Mouse (Mus musculus): ENCODE results near the gene Akap13.
"Not testable (repeated sequence)": the region's sequence is repeated elsewhere in the genome, so short reads cannot be mapped to it uniquely, and the experiment has no call there.

Akap13 gene

DNA sequence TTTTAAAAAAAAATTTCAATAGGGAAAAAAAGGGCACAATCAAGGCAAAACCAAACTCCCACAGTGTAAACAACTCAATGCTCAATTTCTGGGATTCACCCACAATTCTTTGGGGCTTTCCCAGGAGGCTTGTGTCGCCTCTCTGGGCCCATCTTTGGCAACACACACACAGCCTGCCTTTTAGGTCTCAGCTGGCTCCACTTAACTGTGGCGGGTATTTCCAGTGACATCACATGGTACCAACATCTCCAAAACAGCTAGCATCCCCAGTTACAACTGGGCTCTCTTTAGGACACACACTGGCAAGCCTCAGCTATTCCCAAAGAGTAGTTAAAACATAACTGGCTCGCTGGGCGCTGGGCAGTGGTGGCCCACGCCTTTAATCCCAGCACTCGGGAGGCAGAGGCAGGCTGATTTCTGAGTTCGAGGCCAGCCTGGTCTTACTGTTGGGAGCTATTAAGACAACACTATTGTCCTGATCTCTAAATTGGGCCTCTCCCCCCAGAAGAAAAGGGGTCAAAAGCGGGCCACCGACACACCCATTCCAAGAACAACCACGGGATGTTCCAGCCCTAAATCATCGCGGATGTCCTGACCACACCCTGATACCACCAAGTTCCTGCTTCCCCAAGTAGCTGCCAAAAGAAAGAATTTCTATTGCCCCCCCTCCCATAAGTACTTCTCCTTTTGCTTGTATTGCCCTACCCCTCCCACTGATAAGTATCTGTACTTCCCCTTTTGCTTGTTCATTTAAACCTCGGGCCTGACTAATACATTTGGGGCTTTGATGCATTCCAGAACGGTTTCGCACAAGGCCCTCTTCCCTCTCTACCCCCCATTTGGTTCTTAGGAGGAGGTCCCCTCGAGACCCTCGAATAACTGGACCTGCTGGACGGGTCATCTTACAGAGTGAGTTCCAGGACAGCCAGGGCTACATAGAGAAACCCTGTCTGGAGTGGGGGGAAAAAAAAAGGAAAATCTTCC lies 319.1 kb downstream of the Akap13 start:
- DNase-seq: not testable (repeated sequence)

DNA sequence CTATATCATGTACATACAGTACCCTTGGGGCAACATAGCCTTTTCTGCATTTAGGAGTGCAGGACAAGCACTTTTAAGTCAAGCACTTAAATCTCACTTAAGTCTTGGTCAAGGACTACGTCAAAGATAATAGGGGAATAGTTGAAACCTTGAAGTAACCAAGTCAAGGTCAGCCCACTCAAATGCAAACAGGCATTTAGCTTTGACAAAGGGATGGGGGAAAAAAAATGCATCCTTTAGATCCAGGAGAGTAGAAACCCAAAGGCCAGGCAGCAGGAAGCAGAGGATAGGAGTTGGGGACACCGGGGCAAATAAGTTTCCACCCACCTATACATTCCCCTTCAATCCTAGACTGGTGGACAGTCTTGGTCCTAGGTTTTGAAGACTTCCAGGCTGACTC lies 322.7 kb downstream of the Akap13 start:
- DNase-seq: no peak

DNA sequence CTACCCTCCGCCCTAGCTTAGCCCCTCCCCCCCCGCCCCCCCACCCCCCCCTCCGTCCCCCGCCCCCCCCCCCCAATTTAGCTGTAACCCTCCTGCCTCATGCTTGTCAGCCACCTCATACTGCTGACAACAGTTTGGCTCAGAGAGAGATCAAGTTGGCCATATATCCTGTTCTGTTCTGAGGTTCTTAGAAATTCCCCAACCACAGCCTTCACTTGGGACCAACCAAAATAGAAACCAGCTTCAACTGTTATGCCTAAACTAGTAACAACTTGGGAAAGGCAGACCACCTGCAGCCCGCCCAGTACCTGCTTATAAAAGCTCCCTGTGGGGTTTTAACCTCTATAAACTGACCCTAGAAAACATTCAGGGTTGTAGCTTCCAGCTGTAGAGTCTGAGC lies 325.5 kb downstream of the Akap13 start:
- no peak for DNase-seq

DNA sequence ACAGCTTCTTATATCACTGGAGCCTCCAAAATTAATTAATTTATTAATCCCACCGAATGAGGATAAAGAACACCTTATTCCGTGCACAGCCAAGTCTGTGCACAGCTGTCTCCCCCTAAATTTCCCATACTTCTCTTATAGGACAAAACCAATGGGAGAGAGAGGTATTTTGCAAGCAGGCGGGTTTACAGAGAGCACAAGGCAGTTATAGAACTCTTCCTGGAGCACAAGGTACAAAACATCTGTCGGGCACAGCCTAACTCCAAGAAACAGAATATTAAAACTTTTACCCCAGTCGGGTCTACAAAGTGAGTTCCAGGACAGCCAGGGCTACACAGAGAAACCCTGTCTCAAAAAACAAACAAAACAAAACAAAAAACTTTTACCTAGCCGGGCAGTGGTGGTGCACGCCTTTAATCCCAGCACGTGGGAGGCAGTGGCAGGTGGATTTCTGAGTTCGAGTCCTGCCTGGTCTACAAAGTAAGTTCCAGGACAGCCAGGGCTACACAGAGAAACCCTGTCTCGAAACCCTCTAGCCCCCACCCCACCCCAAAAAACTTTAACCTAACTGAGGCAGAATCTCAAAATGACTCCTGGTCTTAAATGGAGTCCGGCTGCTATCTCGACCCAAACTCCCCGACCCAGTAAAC lies 326.1 kb downstream of the Akap13 start:
- DNase-seq: no peak

- peak; percentile 43 to 47 for DNase-seq
These were observed 326.8 kb downstream of the Akap13 start for GRCm38 (mm10) chr7:75781948-75782722.

- DNase-seq: no peak
These were observed 327.3 kb downstream of the Akap13 start for GRCm38 (mm10) chr7:75782723-75783011.

GRCm38 (mm10) chr7:75785388-75786328 lies 330.3 kb downstream of the Akap13 start:
- DNase-seq: no peak

DNA sequence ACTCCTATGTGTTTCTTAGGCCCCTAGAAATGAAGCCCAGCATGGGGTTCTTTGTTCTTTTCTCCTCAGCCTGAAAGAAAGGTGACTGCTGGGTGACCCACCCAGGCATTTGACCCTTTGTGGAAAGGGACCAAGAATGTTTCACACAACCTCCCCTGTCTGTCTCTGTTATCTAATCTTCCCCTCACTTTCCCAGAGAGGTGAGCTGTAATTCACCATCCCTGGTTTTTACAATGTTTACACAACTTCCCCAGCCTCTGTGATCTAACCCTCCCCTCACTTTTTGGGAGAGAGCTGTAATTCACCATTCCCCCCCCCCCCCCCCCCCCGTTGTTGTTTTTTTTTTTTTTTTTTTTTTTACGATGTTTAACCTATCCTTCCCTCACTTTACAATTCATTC lies 331.5 kb downstream of the Akap13 start:
- no peak for DNase-seq

- DNase-seq: no peak
These were observed 332.0 kb downstream of the Akap13 start for GRCm38 (mm10) chr7:75787371-75787770.

GRCm38 (mm10) chr7:75788069-75788800 lies 332.9 kb downstream of the Akap13 start:
- DNase-seq: not testable (repeated sequence)

GRCm38 (mm10) chr7:75788801-75789135 lies 333.4 kb downstream of the Akap13 start:
- DNase-seq: not testable (repeated sequence)

- no peak for DNase-seq
These were observed 334.4 kb downstream of the Akap13 start for GRCm38 (mm10) chr7:75789746-75790145.

DNA sequence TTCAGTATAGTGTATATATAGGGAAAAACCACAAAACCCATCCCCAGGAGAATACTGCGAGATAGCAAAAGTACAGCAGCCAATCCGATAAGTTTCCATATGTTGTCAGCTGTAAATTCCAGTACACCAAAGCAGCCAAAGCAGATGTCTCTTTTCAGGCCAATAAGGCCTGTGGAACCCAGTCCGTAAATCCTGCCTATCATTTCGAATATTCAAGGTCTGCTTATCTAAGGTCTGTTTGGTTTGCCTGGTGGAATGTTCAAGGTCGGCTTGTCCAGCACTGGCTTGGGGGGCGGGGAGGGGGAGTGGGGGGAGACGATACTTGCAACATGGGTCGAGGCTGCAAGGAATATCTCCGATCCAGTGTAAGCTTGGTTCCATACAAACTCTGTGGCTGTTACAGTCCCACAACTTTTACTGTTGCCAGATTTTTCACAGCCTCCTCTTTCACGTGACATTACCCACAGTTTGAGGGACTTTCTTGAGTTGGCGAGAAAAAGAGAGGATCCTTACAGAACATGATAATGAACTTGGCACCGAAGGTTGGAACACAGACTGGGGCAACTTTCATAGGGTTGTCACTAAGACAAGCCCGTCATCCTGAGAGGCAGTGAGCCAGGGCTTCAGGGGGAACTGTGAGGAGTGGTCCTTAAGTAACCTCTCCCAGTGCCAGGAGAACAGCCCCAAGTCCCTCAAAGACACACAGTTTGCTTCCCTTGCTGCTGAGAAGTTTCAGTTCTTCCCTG lies 335.9 kb downstream of the Akap13 start:
- DNase-seq: not testable (repeated sequence)

DNA sequence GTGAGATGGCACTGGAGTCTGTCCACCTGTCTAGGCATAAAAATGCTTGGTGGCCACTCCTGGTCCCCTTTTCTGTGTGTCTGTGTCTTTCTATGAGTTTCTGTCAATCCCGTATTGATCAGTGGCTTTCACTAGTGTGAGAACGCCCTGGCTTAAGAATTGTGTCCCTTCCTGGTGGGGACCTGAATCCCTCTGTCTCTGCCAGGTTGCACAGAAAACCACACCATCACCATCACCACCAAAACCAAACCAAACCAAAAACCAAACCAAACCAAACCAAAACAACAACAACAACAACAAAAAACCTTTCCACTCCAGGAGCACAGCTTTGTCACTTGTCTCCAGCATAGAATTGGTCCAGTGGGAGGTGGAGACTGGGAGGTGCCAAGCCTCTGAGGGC lies 337.8 kb downstream of the Akap13 start:
- no peak for DNase-seq

DNA sequence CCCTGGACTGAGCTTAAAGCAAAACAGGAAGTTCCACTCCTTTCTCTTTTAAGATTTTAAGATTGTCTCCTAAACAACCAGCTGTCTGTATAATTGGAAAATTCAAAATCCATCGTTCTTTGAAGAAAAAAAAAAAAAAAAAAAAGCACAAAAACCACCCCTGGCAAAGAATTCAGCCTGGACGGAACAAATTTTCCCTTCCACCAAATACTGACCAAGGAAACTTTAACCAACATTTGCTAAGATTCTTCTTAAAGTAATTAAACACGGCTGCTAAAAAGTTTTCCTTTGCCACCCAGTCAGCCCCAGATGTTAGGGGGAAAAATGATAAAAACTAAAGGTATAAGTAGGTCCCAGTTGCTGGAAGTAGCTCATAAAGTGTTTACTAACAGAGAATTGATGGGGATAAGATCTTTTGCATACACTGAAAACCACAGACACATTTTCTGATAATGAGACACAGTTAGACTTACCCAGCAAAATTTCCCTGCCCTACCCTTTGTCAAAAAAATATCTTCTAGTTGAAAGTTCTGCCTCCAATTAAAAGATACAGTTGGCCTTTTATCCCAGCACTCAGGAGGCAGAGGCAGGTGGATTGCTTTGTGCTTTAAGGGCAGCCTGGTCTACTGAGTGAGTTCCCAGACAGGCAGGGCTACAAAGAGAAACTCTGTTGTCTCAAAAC lies 338.5 kb downstream of the Akap13 start:
- DNase-seq: no peak

DNA sequence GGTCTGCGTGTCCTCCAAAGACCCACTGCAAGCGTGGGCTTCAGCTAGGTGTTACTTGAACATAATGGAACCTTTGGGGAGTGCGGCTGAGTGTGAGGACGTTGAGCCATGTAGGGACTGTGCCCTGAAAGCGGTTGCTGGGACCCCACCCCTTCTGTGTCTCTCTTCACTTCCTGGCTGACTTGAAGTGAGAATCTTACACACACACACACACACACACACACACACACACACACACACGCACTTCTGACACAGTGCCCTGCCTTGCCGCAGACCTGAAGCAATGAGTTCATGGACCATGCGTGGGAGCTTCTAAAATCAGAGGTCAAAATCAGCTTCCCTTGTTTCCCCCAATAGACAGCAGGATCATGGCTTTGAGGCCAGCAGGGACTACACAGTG lies 339.8 kb downstream of the Akap13 start:
- no peak for DNase-seq

DNA sequence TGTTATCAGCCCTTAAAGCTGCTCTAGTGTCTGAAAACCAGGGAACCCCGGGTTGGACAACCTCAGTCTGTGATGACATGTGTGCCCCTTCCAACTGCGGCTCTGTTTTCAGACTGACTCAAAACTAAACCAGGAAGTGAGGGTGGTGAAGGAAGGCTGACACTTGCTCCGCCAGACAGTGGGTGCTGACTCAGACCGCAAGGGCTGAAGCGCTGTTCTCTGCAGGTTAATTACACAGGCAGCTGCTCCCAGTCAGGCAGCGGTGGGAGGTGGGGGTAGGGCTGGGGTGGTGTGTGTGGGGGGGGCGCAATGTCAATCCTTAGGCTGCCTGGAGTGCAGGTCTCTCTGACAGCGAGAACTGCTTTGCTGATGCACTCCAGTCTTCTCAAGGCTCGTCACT lies 341.1 kb downstream of the Akap13 start:
- no peak for DNase-seq

GRCm38 (mm10) chr7:75800530-75800929 lies 345.2 kb downstream of the Akap13 start:
- DNase-seq: no peak

DNA sequence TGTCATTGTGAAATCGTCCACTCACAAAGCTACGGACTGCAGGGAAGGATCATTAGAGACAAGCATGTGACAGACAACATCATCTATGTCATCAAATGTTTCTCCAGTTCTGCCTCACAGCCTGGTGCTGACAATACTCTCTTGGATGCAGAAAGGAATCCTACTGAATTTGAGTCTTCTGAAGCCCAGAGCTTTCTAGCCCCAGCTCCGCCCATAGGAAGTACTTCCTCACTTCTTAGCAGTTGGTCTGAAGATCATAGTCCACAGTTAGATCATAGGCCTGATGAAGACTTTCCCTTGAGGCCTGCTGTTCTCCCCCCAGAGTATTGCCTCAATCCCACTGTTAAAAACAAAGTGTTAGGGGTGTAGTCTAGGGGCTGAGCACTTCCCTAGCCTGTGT lies 345.7 kb downstream of the Akap13 start:
- DNase-seq: no peak

- no peak for DNase-seq
These were observed 346.5 kb downstream of the Akap13 start for GRCm38 (mm10) chr7:75801621-75802358.

All from cerebellum, postnatal 36 days (tissue).